In the genomic region with DNA sequence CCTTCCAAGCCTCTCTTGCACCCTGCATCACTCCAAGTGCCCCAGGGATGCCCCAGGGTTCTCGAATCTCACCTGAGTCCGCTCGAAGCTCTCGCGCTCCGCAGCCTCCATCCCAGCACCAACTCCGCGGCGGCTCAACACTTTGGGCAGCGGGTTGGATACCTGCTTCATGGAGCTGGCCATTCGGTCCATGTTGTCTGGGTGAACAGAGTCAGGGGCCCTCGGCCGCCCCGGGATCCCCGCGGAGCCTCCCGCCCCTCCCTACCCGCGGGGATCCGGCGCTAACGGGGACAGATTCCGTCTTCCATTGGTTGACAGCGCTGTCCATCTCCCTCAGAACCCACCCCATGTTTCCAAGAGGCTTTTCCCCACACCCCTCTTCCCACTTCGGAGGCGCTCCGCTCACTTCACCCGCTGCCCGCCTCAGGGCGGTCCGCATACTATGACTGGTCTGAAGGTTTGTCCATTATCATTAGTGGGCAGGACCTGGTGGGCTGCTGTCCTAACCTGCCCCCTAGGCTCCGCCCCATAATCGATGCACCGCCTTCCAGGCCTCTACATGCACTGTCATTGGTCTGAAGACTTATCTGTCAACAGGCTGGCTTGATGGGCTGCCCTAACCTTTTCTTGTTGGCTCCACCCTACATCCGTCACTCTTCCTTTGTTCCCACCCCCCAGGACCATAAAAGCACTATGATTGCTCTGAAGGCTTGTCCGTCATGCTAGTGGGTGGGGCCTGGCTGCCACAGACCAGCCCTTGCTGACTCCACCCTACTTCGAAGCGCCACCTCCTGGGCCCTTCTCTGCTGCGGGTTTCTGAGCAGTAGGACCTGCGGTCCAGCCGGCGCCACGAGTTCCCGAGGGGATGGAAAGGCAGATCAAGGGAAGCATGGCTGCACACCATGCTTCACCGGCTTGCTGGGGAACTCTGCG, we compare ENCODE assay signal across 7 mouse cellular contexts. TPM values are rescaled to one million over a fixed set of nuclear protein-coding genes. Genes with fewer than 3 reads are reported as not detected.
DNase-seq lines count a peak whose midpoint lies in the region; ATAC-seq and TF ChIP-seq lines count a peak whose summit lies in the region.

A gene (minus strand): TSS at position 256 of the 933 bp plus-strand sequence.

- peak within 1 kb of the TSS; percentile 85 for H3K4me3 ChIP-seq in embryonic facial prominence, embryonic 10.5 days
- H3K4me3 ChIP-seq in intestine, postnatal 0 days (ENCODE audit: low read depth, low read length): peak within 1 kb of the TSS; percentile 70
- peak within 1 kb of the TSS; percentile 73 for H3K4me3 ChIP-seq in midbrain, embryonic 12.5 days
- peak within 1 kb of the TSS; percentile 71 for H3K4me3 ChIP-seq in small intestine, adult 2 months (ENCODE audit: low read depth, low read length)

- peak within 1 kb of the TSS; percentile 88 for H3K27ac ChIP-seq in embryonic facial prominence, embryonic 10.5 days (replicated peaks)
- no peak within 1 kb of the TSS for H3K27ac ChIP-seq in intestine, postnatal 0 days (ENCODE audit: low read depth, low read length)
- peak within 1 kb of the TSS; percentile 63 for H3K27ac ChIP-seq in midbrain, embryonic 12.5 days (replicated peaks)
- H3K27ac ChIP-seq in small intestine, adult 2 months (ENCODE audit: insufficient read depth, low read depth, low read length): peak within 1 kb of the TSS; percentile 12

- under 1% methylated on average over 46 of the region's 46 CpGs for WGBS in embryonic facial prominence, embryonic 10.5 days
- WGBS in intestine, postnatal 0 days: under 1% methylated on average over 46 of the region's 46 CpGs
- WGBS in midbrain, embryonic 12.5 days: under 1% methylated on average over 46 of the region's 46 CpGs
- 1% methylated on average over 46 of the region's 46 CpGs for WGBS in small intestine, adult 2 months

- ATAC-seq in intestine, postnatal 0 days: peak; percentile 99
- ATAC-seq in midbrain, embryonic 12.5 days (ENCODE audit: low FRiP score, low read depth): peak; percentile 100

- intact Hi-C loops in left cerebral cortex, postnatal 4 days (cut with DNase I): no loop called here

- H3K4me1 ChIP-seq in embryonic facial prominence, embryonic 10.5 days: peaks cover 23% of the 10 kb centered on the region
- H3K4me1 ChIP-seq in intestine, postnatal 0 days (replicated peaks; ENCODE audit: control insufficient read depth, insufficient read depth, low read length): no peaks in the 10 kb centered on the region; the same call in 1 of the 2 replicates
- peaks cover 12% of the 10 kb centered on the region for H3K4me1 ChIP-seq in midbrain, embryonic 12.5 days
- peaks cover 10% of the 10 kb centered on the region; the same call in 1 of the 2 replicates for H3K4me1 ChIP-seq in small intestine, adult 2 months (ENCODE audit: control insufficient read depth, insufficient read depth, insufficient read length, low read length)

- TF ChIP-seq POLR2A in small intestine, adult 2 months (IDR thresholded peaks at IDR 0.05; ENCODE audit: low read depth, low read length): 0 out of 2 replicates have a peak, but pooled peaks have one; percentile 40

- peak; percentile 98 for DNase-seq in adrenal gland, postnatal 10 days
- DNase-seq in embryonic facial prominence, embryonic 10.5 days (ENCODE audit: low spot score): peak; percentile 97
- DNase-seq in gonadal fat pad, adult 2 months (ENCODE audit: low read depth): peak; percentile 77
- DNase-seq in left cerebral cortex, postnatal 4 days: peak; percentile 97

- TF ChIP-seq CTCF in intestine, postnatal 0 days (IDR thresholded peaks at IDR 0.05; ENCODE audit: low read depth): peak; percentile 82
- TF ChIP-seq CTCF in small intestine, adult 2 months (IDR thresholded peaks at IDR 0.05; ENCODE audit: extremely low read depth, insufficient read length, insufficient replicate concordance, low read depth, low read length): peak; percentile 29; the same call in 1 of the 2 replicates

- no peaks in the 10 kb centered on the region for H3K9me3 ChIP-seq in embryonic facial prominence, embryonic 10.5 days
- H3K9me3 ChIP-seq in intestine, postnatal 0 days (ENCODE audit: control insufficient read depth): no peaks in the 10 kb centered on the region
- H3K9me3 ChIP-seq in midbrain, embryonic 12.5 days: no peaks in the 10 kb centered on the region

- H3K27me3 ChIP-seq in embryonic facial prominence, embryonic 10.5 days (replicated peaks; ENCODE audit: low read depth, poor library complexity, severe bottlenecking): peaks cover 21% of the 10 kb centered on the region
- peaks cover 9% of the 10 kb centered on the region for H3K27me3 ChIP-seq in intestine, postnatal 0 days (replicated peaks; ENCODE audit: control insufficient read depth, insufficient read depth, low read length)
- peaks cover 8% of the 10 kb centered on the region; the same call in 1 of the 2 replicates for H3K27me3 ChIP-seq in midbrain, embryonic 12.5 days
- peaks cover 17% of the 10 kb centered on the region; the same call in 1 of the 2 replicates for H3K27me3 ChIP-seq in small intestine, adult 2 months (ENCODE audit: control insufficient read depth, insufficient read depth, low read length)

- no peaks in the 10 kb centered on the region for H3K36me3 ChIP-seq in embryonic facial prominence, embryonic 10.5 days (replicated peaks)
- no peaks in the 10 kb centered on the region for H3K36me3 ChIP-seq in intestine, postnatal 0 days (ENCODE audit: control insufficient read depth, insufficient read depth)
- H3K36me3 ChIP-seq in midbrain, embryonic 12.5 days: no peaks in the 10 kb centered on the region
- no peaks in the 10 kb centered on the region for H3K36me3 ChIP-seq in small intestine, adult 2 months (ENCODE audit: control insufficient read depth, insufficient read depth, low read length)

- peak within 1 kb of the TSS; percentile 80 for H3K4me2 ChIP-seq in intestine, postnatal 0 days (replicated peaks; ENCODE audit: low read depth)
- H3K4me2 ChIP-seq in midbrain, embryonic 12.5 days (replicated peaks): peak within 1 kb of the TSS; percentile 92

- H3K9ac ChIP-seq in intestine, postnatal 0 days (ENCODE audit: low read depth, low read length): peak within 1 kb of the TSS; percentile 45
- H3K9ac ChIP-seq in midbrain, embryonic 12.5 days (replicated peaks): peak within 1 kb of the TSS; percentile 69

RNA-seq across cellular contexts. Expression of the gene that starts here (rescaled TPM):
- total RNA-seq in adrenal gland, postnatal 10 days (2021): 10 to 100 TPM; 33.7 to 39.3 TPM
- polyA plus RNA-seq in embryonic facial prominence, embryonic 10.5 days (2016; fragmentation: Nextera tagmentation; extraction: Ambion mirVana): 64.6 and 66.1 TPM in 2 replicates
- 28.8 and 34.9 TPM in 2 replicates for polyA plus RNA-seq in gonadal fat pad, adult 2 months (2012; rRNA removed)
- polyA plus RNA-seq in intestine, postnatal 0 days (2015; fragmentation: Nextera tagmentation; extraction: Ambion mirVana): 5.9 and 6.4 TPM in 2 replicates
- total RNA-seq in left cerebral cortex, postnatal 4 days (2021): 100 to 1,000 TPM in 1 of 2 experiments, 10 to 100 TPM in 1; 99.7 to 102 TPM
- polyA plus RNA-seq in midbrain, embryonic 12.5 days (2016; fragmentation: Nextera tagmentation; extraction: Ambion mirVana): 68.4 and 69.7 TPM in 2 replicates
- polyA plus RNA-seq in small intestine, adult 2 months (2012; rRNA removed): 4.7 and 8.0 TPM in 2 replicates
